Mouse (Mus musculus): Measurements from ENCODE around the gene Zfp706.
"Not testable (repeated sequence)": the region's sequence is repeated elsewhere in the genome, so short reads cannot be mapped to it uniquely, and the experiment has no call there.

Zfp706 gene

DNA sequence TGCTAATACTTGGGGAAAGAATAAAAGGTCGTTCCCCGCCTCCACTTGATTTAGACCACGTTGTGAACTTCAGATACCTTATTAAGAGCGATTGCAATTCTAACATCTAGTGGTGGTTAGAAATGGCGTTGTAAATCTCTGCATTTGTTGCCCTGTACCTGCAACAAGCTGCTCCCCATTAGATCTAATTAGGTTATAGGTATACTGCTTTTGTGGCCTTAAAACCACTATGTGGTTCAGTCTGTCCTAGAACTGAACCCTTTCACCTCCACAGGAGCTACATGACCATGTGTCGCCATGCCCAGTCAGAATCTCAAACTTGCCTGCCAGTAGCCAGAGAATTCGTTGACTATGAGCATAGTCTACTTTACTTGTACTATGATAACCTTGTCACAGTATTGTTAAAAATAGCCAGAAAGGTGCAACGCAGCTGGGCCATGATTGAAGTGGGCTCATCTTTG lies 416 bp upstream of the Zfp706 start:
- no peak for DNase-seq

DNA sequence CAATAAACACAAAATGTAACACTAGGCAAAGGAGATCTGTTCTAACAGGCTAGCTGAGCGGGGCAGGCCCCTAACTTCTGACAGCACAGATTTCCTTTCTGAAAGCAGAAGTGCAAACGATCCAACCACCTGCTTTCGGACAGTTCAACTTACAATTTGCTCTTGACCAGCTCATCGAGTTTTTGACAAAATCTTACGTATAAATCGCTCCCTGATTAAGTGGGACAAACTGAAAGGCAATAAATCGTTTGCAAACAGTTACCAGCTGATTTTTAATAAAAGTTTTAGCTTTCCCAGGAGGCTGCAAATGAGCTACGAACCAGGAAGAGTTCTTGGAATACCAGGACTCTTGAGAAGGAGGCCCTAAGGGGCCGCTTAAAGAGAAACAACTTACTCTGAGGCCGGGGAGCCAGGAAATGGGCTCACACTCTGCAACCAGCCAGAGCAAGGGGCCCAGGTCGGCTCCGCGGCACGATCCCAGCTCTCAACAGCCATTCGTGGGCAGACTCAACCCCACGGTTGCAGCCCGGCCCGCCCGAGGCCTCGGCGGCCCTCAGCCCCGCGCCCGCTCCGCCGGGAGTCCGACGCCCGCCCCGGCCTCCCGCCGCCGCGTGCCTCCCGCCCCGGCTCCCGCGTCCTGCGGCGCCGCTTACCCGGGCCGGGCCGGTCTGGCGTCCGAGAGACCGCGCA lies 953 bp downstream of the Zfp706 start:
- no peak for DNase-seq

DNA sequence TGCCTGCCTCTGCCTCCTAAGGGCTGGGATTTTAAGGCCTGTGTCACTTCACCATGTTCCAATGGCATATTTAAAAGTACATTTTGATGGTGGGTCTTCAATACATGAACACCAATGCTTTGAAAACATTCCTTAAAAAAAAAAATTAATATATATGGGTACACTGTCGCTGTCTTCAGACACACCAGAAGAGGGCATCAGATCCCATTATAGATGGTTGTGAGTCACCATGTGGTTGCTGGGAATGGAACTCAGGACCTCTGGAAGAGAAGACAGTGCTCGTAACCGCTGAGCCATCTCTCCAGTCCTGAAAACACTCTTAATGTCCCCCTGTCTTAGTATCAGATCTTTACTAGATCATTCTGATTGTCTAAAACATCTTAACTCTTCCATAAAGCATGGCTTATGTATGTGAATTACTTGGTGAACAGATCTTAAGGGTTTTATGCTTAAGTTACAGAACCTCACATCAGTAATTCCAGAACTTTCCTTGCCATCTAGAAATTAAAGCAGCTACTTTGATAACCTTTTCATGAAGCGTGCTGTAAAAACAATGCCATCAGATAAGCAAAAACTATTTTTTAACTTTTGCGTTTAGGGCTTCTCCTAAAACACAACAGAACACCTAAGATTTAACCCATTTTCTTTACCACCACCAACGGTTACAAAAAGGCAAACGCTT lies 1.6 kb downstream of the Zfp706 start:
- no peak for DNase-seq

DNA sequence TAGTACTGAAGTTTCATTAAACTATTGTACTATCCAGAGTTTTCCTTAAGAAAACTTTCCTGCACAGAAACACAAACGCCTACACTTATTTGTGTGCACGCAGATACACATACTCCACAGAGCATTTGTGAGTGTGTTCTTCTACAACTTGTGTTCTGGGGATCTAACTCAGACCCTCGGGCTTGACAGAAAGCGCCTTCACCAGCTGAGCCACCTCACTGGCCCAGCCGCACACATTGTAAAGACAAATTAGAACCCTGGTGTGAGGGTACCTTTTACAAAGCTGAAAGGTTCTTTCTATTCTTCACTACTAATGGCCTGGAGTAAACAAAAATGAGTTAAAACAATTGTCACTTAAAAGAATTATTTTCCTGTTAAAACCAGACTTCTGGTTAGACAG lies 2.7 kb downstream of the Zfp706 start:
- no peak for DNase-seq

DNA sequence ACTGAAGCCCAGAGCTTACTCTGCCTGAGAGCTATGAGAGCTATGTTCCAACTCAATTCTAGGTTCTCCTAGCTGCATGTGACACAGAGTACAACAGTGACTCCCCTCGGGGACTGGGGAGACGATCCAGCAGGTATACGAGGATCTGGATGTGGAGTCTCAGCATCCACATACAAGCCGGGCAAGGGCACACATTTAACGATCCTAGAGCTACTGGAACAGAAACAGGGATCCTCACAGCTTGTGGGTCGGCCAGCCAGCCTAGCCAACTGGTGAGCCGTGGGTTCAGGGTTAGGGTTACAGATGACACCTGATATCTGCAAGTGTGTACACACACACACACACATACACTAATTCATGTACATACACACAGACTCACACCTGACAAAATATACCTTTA lies 5.3 kb downstream of the Zfp706 start:
- no peak for DNase-seq

DNA sequence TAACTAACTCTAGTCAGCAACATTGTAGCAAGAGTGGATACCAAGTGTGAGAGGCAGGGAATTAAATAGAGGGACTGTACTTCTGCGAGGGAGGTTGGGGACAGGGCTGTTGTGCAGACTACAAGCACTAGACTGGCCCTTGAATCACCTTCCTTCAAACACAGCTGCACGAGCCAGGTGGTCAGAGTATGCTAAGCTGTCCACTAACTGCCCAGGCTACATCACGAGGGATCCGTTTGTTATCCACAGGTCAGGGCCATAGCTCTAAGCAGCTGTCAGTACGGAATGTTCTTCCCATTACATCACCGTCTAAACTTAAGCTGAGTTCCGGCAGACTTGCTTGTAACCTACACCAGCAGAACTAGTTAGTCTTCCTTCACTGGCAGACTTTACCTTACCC lies 8.0 kb downstream of the Zfp706 start:
- not testable (repeated sequence) for DNase-seq

DNA sequence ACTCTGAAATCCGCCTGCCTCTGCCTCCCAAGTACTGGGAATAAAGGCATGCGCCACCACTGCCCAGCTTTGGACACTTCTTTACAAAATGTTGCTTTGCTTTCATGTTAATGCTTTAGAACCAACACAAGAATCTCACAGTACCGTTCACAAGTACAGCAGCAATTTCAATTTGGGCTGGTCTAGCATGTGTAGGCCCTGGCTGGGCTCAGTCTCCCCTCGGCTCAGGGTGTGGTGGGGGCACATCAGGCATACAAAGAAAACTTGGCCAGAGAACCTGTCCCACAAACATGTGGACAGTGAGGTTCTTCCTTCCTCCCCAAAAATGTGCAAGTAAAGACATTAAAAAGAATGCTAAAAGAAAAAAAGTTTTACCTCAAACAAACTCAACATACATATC lies 12.4 kb downstream of the Zfp706 start:
- no peak for DNase-seq

DNA sequence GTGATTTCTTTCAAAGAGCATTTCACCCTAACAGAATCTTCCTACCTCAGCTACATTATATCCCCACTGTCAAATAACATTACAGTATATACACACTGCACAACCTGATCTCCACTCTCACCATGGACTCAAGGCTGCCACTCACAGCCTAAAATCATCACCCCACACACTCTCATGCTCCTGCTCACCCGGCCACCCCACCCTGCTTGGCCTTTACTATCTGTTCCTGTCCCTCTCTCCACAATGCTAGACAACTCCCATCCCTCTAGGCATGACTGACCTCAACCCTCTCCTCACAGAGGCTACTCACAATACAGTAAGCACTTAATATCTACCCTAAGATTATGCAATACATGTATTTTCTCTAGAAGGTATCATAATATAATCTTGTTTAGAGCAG lies 12.9 kb downstream of the Zfp706 start:
- DNase-seq, result no peak

DNA sequence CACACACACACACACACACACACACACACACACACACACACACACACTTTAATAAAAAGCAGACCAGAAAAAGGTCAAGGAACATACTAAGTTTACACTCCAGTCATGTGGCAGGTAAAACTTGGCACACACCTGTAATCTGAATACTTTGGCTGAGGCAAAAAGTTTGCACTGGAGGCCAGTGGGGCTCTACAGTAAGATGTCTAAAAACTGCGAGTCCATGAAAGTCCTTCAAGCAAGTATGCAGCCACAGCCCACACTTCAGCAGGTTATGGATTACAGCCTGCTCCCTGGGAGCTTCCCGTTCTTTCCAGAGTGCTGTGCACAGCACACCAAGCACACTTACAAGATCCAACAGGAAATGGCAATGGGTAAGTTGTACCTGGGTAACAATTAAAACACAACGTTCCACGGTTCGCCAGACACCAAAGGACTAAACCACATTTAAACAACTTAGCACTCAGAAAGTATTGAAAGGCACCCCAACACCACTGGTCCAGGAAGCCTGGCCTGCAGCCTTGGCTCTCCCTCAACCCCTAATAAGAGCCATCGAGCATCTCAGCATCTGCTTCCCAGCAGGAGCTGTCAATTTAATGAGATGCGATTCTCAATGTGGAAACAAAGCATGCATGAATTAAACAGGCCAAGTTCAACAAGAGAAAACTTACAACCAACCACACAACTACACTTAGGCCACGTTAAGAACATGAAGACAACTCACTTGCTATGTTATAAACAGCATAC lies 14.0 kb downstream of the Zfp706 start:
- no peak for DNase-seq

DNA sequence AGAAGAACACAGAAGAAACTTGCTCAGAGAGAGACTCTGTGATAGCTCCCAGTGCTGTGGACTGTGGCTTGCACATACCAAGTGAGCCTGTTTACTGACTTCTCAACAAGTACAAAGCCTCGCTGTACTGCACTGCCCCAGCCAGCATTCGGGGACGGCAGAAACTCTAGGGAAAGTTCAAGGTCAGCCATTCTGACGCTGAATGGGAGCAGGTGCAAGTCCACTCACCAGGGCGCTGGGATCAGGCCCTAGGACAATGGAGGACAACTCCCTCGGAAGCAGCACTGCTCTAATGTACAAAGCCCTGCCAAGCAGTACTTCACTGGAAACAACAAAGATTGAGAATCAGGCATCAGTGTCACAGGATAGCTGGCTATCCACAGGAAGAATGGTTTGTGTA lies 16.2 kb downstream of the Zfp706 start:
- DNase-seq, result no peak

DNA sequence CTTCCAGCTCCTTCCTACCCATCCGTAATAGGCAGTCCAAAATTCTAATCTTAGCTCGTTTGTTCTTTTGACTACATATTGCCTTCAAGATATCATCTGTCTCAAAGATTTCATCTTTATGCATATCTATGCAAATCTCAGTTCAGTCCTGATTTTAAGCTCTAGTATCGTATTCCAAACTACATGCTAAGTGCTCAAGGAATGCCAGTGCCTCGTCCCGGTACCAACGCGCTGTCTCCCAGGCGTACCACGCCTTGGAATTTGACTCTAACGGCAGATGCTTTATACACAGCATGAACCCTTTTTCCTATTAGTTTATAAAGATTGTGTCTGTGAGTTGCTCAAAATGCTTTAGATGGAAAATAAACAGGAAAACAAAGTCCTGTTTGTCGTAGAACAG lies 17.7 kb downstream of the Zfp706 start:
- DNase-seq, result no peak

DNA sequence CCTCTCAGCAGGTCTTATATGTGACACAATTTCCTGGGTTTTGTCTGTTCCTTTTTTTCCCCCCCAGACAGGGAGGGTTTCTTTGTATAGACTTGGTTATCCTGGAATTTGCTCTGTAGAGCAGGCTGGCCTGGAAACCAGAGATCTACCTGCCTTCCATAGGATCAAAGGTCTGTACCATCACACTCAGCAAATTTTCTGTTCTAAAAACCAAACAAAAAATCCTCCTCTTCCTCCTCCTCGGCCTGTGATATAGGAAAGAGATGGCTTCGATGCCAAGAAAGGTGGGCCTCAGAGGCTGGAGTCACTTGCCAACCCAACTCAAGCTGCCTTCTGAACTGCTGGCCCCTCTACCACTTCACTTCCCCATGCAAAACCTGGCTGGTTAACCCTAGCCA lies 18.9 kb downstream of the Zfp706 start:
- DNase-seq, result no peak

DNA sequence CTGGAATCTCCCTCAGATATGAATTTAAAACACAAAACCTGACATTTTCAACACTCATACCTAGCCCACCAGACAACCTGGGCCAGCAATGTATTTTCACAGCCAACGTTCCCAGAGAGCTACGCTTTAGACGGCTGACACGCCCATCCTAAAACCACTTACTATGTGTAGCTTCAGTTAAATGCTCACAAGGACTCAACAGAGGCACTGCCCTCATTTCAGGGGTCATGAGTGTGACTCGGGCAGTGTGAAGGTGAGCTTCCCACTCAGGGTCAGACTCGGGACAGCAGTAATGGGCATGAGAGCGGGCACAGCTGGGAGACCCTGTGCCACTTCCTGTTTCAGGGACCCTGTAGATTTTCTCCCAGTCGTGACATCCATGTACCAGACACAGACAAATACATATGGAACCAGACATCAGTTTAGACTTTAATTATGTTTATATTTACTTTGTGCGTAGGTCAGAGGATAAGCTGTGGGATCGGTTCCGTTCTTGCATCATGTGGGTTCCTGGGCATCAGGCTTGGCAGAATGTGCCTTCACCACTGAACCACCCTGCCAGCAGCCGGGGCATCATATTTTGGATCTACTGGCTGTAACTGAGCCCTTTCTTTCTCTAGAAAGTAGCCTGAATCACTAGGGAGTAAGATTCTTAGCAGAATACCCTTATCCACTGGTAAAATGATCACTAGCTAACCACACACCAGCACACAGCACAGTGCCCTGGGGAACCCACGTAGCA lies 19.4 kb downstream of the Zfp706 start:
- DNase-seq, result no peak

DNA sequence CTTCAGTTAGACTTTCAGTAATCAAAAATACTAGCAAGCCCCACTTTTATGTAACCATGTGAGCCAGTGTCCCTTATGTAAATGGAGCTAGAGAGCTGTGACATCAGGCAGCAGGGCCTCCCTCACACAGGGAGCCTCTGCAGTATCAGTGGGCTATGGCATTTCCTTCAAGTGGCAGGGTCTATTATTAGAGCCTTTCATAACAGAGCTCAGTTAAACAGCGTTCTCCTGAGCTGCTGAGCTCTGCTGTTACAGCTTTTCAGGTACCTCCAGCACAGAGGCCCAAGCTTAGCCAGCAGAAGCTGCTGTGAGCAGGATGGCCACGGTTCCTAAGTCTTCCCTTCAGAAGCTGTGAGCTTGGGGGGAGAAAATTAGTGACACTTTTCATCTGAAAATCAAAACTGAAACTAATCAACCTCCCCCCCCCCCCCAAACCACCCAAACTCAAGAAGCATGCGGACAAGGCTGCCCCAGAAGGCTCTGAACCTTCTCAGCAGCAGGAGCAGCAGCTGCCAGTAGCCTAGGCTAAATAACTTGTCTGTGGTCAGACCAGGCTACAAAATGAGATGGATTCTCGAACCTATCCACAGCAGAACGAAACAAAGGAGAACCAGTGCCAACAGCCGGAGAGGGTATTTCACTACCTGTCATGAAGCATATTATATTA lies 20.2 kb downstream of the Zfp706 start:
- no peak for DNase-seq

DNA sequence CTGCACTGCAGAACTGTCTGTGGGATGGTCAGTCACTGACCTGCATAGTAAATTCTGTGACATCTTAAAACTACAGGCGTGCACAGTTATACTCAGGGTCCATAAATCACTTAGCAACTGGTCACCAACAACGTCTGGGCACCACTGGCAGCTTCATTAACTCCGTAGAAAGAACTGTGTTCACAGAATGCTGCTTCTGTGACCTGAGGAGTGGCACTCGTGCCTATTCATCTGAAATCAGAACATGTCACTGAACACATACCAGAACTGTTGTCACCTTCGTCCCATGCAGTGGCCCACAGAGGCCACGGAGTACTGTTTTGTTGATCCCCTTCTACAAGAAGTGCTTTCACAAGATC lies 22.0 kb downstream of the Zfp706 start:
- no peak for DNase-seq

DNA sequence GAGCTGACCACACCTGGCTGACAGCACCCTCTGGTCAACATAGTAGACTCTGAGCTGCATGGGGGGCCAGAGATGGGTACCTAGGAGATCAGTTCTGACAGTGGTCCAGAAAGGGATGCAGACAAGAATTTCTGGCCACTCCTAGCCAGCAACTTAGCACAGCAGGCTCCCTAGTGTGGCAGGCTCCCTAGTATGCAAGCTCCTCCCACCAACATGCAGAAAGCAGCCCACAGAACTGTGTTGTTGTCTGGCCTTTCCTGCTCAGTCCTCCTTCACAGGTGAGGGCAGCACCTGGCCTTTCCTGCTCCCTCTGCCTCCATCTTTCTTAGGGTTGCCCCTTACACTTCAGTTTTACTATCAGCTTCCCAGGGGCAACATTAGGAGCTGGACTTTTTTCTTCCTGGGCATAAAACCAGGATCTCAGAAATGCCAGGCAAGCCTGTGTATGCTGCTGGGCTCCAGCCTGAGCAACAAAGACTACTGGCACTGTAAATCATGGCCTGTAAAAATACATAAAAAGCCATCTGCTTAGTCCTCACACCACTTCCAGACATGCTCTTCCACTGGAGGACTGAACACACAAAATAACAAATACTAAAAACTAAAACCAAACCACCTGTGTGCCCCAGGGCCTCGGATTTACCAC lies 22.5 kb downstream of the Zfp706 start:
- DNase-seq, result no peak

DNA sequence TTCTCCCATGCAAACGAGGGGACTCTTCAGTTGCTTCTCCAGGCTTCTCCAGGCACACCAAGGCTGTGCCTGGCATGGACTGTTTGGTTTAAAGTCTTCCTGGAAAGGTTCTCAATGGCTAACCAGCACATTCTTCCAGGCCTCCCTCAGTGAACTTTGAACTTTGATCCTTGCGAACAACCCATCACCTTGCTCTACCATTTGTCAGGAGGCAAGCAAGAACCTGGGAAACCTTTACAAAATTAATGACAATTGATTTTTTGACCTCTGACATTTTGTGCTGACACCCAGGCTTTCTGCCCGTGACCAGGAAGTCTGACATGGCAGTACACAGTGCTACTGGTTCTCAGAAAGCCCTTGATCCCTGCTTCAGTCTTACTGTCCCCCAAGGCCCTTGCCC lies 24.1 kb downstream of the Zfp706 start:
- DNase-seq, result no peak

DNA sequence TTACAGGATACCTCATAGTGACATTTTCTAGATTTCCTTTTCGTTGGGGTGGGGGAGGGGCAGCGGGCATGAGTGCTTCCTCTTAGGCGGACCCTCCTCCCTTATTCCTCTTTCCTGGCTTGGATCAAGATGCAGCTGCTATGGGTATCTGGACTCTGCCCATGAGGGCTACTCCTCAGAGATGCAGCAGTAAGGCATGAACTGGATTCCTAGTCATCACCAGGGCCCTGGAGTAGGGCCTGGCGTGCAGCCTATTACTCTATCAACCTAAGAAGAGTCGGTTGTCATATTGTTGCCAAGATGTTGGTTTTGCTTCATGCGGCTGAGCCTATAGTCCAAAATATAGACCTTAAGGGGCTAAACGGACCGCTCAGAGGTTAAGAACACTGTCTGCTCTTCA lies 27.3 kb downstream of the Zfp706 start:
- DNase-seq, result no peak

DNA sequence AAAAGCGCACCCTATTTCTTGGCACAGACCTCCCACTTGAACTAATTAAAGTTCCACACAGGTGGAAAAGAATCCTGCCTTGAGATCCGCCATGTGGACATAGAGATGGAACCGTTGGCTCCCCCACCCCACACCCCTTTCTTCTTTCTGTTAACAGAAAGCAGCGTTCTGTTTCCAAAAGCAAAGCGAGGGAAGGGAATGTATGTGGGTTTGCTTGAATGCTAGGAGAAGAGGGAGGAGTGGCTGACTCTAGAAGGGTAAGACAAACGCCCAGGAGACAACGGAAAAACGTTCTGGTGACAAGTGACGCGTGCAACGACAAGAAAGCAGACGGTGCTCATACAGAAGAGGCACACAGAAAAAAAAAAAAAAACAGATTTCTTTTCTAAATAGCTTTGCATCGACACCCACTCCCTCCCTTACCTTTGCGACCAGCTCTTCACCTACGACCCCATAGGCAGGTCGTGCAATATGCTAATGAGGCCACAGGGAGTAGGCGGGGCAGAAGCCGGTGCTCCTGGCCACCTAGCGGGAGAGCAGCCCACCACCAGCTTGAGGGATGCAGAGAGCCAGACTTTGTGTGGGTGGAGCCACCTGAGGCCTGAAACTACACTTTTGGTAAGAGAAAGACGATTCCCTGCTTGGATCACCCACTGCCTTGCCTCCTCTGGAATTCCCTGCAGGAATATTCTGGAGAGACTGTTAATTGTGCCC lies 27.9 kb downstream of the Zfp706 start:
- peak; percentile 62 for DNase-seq

DNA sequence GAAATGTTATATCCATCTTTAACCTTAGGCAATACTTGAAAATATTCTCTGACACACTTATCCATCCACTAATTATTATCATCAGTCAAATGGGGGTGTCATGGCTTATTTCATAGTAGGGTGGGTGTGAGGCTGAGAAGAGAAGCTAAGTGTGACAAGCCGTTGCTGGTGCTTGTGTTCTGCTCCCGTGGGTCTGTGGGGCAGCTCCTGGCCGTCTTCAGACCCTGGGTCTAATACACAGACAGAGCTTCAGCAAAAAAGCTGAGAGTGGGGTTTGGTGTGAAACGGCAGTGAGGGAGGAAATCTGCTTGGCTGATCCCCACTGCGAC lies 28.4 kb downstream of the Zfp706 start:
- no peak for DNase-seq

DNA sequence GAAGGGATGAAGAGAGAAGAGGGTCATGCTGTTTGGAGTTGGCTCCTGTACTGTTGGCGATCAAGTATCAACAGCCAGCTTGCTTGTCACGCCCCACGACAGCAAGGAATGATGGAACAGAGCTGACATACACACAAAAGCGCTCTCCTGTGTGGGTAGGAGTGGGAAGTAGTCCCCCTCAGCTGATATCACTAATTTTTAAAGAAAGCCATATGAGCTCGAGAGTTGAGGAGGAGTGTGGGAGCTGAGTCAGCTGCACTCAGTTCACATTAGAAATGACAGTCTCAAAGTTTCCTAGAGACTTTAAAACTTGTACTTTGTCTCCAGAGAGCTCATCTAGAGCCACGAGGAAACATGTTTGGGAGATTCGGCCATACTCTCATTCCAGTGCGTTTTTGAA lies 29.8 kb downstream of the Zfp706 start:
- DNase-seq, result no peak

DNA sequence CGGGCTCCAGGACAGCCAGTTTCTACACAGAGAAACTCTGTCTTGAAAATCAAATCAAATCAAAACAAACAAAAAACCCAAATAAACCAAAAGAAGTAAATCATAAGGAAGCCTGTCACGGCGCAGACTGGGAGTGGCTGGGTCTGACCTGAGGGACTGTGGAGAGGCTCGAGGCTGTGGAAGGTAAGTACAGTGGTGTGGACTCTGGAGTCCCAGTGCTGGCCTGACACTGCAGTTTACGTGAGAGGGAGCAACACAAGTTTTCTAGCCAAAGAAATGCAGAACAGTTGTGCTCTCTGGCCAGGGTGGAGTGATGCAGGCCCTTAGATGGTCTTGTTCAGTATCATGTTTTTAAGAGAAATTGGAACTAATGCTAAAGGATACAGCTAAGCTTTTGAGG lies 31.9 kb downstream of the Zfp706 start:
- DNase-seq, result no peak
